Mouse (Mus musculus) embryo, embryonic 10 days (tissue): Measurements from ENCODE around the gene Ranbp17.
A peak's percentile ranks its signal among the peaks of the same experiment; 100 is the strongest.
"Not testable (repeated sequence)": the region's sequence is repeated elsewhere in the genome, so short reads cannot be mapped to it uniquely, and the experiment has no call there.

Experiments
- DNase-seq: peaks from one replicate; pipeline ENCODE4 v3.0.0-alpha.2; 2015; ENCODE audit warnings: low spot score

Gene Ranbp17

DNA sequence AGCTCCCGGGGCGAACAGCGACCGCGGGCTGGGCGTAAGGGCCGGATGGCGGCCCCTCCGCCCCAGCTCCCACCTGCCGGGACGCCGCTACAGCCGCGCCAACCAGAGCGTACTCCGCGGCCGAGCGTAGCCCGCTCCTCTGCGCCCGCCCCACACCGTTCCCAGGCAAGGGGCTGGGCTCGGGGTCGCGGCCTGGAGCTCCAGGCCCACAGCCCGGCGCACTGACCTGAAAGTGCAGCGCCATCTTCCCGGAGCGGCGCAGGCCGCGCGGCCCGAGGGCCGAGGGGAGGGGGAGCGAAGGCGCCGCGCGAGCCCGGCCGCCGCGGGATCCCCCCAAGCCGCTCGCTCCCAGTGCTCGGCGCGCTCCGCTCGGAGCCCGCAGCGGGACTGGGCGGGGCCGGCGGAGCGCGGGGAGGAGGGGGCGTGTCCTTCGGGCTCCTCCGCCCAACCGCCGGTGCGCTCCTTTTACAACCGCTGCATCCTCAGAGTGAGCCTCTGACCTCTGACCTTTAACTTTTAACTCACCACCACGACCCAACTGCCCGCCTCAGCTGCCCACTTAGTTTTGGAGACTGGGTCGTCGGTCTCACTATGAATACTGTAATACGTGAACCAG is at the start of gene Ranbp17:
Gene Ranbp17 (minus strand): TSS at position 371 of the 616 bp plus-strand sequence.
- DNase-seq = peak; percentile 83

DNA sequence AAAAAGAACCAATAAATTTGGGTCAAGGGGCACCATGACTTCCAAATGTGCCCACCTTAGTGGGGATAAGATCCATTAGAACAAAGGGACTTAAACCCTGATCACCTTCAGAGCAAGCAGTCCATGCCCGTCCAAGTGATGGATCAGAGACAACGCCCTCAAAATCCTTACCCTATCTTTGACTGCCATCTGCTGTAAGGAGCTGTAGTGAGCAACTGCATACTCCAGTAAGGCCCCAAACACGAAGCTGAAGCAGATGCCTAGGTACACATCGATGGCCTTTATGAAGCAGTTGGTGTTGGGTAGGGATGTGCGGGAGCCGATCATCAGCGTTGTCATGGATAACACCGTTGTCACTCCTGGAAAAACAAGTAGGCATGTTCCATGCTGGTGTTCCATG is 40.6 kb upstream of the Ranbp17 start:
- DNase-seq = peak; percentile 25

DNA sequence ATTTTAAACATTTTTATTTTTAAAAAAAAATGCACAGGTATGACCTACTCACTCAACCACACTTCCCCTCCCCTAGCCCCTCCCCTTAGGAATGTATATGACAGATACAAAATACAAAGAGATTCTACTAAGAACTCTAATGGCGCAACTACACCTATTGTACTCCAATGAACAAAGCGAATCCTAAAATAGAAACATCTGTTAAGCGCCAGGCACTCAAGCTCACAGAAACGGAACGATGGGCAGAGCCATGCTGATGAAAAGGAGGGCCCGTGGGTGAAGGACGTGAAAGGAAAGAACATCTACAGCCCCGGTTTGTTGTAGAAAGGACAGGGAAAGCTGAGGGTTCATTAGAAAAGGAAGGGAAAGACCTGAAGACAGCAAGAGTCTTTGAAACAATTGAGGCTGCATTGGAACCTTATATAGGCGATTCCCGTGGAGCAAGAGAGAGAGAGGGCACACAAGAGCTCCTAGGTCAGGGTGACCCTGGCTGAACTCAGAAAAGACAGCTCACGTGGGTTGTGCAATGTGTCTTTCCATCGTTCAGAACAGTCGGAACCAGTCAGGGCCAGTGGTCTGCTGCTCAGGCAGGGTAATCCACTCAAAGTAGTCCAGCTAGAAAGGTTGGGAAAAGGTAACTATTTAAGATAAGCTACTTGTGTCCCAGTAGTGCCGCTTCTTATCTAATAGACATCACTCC is 37.5 kb upstream of the Ranbp17 start:
- no peak for DNase-seq

DNA sequence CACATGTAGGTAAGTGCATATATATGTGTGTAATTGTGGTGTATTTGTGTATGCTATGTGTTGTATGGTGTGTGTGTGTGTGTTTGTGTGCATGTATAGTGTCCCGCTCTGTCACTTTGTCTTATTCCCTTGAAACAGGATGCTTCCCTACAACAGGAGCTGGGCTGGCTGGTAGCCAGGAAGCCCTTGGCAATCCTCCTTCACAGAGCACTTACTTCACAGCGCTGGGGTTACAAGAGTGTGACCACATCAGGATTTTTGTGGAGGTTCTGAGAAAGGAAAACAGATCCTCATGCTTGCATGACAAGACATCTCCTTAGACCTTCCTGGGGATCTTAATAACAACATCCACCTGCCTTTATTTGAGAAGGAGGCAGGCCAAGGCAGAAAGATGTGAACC is 33.8 kb upstream of the Ranbp17 start:
- DNase-seq = no peak

DNA sequence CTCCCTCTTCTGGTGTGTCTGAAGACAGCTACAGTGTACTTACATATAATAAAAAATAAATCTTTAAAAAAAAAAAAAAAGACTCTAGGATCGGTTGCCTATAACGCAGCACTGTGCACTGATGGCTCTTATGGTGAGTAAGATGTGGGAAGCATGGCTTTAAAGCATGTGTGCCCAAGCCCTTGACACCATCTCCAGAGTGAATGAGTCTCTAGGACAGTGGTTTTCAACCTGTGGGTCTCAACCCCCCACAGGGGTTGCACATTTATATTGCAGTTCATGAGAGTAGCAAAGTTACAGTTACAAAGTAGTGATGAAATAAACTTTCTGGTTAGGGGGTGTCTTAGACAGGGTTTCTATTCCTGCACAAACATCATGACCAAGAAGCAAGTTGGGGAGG is 31.4 kb upstream of the Ranbp17 start:
- DNase-seq = no peak

DNA sequence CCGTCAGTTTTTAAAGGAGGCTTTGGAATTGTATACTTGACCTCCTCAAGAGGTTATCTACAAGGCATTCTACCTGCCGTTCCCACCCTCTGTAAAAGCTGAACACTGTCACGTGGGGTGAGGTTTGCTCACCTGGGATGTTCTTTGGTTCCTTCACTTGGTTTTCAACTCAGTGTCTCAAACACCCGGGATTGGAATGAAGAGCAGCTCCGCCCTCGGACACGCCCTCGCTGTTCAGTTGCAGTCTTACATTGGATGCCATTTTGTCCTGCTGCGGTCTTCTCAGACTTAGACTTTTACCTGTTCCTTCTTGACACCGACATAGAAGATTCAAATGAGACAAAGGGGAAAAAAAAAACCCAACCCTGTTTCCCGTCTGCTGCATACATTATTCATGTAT is 30.6 kb upstream of the Ranbp17 start:
- DNase-seq = no peak

DNA sequence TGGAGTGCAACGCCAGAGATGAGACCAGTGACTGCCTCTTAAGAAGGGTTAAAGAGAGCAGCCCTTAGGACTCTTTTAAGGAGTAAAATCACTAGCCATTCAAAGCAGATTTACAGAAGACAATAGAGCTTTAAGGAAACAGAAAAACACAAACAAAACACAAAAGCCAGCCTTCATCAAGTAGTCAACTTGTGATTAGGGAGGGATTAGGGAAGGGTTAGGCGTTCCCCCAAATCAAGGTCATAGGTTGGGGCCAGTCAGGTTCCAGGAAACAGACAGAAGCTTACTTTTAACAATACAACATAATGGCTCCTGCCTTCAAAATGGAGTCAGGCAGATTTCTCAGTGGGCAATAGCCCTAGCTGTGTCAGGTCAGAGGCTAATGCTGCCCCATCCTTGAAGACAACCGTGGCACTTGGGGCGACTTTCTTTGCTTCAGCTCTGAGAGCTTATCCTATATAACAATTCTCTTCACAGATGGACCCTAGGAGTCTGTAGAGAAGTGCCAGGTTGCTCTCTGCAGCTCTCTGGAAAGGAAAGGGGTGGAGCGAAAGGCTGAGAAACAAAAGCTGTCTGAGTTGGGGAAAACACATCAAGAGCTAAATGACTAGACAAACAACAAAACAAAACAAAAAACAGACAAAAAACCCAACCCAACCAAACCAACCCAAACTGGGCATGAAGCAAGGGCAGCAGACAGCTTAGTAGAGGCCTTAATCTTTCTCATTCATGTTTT is 24.0 kb upstream of the Ranbp17 start:
- DNase-seq = no peak

DNA sequence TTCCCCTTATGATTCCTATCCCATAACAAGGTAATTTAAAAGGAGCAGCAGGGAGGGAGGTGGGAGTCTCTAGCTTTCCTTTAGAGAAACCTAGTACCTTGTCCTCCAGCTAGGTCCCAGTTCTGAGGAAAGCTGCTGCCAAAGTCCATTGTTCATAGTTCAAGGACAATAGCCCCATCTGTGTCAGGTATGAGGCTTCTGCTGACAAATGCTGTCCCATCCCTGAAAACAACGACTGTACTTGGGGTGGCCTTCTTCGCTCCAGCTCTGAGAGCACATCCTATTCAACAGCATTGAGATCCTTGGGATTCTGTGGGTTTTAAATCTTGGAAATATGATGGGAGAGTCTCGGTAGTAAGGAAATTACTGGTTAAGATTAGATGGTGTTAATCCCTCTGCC is 23.1 kb upstream of the Ranbp17 start:
- no peak for DNase-seq

DNA sequence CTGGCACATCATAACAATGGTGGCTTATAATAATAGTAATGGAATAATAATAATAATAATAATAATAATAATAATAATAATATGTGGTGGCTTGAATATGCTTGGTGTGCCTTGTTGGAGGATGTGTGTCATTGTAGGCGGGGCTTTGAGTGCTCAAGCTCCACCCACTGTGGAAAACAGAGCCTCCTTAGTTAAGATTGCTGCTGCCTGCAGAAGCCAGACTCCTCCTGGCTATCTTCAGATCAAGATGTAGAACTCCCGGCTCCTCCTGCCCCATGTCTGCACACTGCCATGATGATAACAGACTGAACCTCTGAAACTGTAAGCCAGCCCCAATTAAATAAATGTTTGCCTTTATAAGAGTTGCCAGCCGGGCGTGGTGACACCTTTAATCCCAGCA is 21.0 kb upstream of the Ranbp17 start:
- no peak for DNase-seq

DNA sequence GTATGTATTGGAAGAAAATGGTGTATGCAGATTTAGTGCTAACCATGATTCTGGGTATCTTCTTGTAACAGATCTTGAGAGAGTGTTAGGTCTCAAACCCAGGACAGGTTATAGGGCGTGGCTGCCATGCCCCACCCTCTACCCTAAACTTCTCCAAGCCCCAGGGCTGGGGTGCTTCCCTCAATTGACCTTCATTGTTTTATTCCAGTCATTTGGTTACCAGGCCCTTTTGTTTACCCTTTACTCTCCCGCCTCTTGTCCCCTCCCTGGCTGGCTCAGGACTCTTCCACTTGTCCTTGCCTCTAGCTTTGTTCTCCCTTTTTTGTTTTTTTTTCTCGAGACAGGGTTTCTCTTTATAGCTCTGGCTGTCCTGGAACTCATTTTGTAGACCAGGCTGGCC is 20.0 kb upstream of the Ranbp17 start:
- DNase-seq = no peak

DNA sequence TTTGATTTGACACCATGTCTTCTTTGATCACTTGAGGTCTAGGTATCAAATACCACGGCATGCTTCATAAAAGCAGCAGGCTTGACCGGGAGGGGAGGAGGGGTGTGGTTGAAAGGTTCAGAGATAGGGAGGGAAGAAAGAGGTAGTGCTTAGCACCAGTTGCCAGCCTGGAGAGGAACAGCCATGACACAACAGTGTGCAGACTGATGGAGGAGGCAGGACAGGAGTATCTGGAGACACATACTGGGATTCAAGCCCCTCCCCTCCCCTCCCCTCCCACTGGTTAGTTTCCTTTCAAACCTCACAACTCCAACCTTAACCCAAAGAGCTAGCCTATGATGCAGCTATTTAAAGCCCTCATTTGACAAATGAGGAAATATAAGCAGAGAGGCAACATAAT is 16.0 kb upstream of the Ranbp17 start:
- DNase-seq = no peak

DNA sequence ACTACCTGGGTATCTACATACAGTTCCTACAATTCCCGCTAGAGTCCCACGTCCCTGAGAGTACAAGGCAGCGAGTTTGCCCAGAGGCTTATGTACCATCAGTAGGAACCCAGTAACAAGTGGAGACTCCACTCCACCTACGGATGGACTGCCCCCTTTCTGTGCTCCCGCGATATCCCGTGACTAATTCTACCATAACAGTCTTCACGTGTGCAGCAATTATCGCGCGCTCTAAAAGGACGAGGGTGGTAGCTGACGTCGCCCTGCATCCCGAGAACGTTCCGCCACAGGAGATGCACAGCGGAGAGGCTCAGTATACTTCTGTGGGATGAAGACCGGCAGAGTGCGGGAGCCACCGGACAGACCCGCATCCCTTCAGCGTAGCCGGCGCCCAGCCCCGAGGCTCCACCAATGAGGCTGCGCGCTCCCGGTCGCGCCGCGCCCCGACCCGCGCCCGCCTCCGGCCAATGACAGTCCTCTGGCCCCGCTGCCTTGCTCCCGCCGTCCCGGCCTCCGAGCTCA is 631 bp downstream of the Ranbp17 start:
- DNase-seq = peak; percentile 88

DNA sequence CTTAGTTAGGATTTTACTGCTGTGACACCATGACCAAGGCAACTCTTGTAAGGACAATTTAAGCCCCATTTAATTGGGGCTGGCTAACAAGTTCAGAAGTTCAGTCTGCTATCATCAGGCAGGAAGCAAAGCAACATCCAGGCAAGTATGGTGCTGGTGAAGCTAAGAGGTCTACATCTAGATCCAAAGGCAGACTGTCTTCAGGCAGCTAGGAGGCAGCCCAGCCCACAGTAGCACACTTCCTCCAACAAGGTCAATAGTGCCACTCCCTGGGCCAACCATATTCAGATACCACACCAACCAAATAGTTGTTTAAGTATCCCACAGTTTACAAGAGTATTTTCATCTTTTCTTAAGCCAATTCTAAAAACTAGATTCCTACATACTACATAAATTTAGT is 4.1 kb downstream of the Ranbp17 start:
- no peak for DNase-seq

DNA sequence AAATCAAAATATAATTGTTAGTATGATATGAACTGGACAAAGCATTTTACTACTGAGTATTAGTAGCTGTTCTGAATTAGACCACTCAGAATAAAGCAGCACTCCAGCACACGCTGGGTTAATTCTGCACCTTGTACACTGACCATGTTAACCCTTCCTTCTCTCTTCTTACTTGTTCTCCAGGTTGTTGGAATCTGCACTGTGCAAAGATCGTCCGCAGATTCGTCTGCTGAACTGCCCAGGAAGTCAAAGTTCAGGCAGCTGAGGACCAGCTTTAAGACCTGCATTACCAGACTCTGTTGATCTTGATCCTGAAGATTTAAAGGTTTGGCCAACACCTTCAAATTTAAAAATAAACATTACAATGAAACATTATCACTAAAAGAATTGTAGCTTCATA is 27.8 kb downstream of the Ranbp17 start:
- no peak for DNase-seq

DNA sequence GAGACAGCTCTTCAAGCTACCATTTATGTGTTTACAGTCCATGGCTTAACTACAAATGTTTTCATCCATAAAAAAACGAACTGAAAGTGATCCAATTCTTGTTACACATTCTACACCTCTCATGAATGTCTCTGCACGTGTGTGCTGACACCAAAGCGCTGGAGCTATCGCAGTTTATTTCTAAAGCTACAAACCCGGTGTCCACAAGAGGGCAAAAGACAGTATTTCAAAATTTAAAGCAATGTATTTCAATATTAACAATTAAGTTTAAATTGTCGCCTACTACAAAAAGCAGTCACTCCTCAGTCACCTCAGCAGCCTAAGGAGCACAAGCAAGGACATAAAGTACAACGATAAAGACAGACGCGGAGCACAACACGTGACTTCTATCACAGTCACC is 33.1 kb downstream of the Ranbp17 start:
- DNase-seq = no peak

DNA sequence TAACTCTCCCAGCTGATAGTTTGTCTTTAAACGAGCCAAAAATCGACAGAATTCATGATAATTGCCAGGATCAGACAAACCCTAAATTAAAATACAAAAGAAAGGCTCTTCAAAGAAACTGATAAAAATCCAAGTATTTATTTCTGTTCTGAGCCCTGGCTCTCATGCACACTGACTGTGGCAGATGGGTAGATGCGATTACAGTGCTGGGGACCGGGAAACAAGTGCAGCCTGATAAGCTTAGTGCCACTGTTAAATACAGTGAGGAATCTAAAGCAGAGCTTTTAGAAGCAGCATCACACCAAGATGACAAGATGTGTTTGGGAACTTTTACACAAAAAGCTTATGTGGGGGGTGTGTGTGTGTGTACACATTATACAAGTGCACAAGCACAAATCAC is 34.3 kb downstream of the Ranbp17 start:
- DNase-seq = no peak

DNA sequence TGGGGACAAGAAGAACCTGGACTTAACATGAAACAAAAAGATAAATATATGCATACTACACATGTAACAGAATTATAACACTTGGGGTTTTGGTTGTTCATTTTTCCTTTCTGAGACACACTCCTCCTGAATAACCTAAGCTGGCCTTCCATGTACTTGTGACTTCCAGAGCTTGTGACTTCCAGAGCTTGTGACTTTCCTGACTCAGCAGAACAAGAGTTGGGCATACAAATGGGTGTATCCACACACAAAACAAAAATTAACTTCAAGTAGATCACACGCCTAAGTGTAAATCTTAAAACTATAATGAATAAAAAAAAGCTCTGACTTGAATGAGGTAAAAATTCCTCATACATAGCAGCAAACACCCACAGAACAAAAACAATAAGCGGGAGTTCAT is 36.9 kb downstream of the Ranbp17 start:
- no peak for DNase-seq

DNA sequence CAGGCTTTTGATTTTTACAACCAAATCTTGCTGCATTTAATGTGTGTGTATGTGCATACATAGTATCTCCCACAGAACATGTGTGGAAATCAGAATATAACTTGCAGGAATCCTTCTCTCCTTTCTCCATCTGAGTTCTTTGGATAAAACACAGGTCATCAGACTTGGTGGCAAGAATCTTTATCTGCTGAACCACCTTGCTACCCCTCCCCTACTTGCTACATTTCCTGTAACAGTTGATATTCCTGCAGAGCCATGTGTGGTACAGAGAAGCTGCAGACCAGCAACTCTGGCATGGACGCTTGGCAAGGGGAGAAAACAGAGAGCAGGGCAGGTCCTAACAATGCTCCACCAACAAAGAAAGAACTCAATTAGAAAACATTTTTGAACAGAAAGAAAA is 52.4 kb downstream of the Ranbp17 start:
- DNase-seq = no peak

DNA sequence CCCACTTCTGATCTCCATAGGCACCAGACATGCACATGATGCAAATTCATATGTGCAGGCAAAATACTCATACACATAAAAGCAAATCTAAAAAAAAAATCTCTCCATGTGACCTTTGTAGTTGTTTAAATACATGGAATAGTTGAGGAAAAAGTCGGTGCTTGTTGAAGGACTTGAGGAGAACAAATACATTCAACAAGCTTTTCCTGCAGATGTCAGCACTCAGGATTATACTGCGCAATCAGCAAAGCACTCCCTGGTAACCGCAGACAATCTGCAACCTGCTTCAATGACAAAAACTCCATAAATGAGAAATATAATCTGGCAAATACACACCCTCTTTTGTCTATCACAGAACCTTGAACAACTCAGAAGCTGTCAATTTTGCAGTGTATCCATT is 59.5 kb downstream of the Ranbp17 start:
- no peak for DNase-seq

DNA sequence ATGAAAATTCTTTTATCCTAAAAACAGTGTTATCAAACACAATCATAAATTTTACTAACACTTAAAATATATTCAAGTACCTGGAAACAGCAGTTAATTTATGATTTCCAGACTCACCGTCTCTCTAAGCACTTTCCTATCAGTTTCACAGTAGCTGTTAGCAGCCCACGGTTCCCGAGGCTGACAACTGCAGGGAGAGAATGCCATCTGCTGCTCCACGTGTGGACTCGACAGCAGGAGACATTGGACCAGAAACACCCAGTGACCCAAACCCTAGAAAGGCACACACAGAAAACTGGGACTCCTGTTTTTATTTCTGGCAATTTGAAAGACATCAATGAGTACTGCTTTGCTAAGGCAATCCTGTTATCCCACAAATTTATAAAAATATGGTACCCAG is 79.7 kb downstream of the Ranbp17 start:
- DNase-seq = peak; percentile 12

DNA sequence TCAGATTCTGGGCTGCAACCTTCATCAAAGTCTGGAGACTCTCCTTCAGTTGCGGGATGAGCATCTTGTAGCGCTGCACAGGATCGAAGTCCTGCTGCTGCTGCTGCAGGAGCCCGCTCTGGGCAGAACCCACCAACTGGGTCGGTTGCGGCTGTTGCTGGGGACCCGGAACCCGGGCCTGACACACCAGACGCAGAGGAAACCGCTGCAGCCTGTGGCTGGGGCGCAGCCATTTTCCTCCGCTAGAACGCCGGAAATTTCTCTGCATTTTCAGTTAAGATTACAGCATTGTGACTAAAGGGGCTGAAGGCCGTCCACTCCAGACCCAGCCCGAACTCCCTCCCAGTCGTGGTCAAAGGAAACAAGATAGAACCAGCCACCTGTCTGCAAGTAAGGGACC is 85.3 kb downstream of the Ranbp17 start:
- not testable (repeated sequence) for DNase-seq

DNA sequence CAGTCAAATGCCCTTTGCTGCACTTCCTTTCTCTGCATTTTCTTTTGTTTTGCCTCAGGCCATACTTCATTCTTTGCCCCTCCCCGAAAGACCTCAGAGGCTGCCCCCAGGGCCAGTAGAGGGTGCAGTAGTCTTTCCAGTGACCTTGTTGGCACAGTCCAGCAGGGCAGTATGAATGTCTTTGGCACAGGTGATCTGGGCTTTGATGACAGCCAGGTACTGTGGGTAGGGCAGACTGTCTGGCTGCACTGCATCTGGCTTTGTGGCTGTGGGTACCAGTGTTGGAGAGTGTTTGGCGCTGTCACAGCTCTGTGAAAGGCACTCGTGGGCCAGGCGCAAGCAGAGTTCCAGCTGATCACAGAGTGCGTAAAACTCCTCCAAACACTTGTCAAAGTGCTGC is 85.8 kb downstream of the Ranbp17 start:
- DNase-seq = not testable (repeated sequence)

DNA sequence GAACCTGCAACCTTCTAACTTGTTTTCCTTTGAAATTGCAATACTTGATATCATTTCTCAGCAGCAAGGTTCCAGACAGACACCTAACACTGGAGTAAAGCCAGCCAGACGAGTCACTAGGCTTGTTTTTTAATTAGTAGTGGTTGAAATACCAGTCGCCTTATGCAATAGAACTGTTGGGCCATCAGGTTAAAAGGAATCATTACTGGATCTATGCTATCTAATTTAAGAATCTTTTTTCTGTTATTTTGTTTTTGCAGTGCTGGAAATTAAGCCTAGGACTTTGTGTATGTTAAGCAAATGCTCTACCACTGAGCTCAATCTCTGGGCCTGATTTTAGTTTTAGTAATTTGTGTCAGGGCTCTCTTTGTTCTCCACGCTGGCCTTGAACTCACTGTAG is 91.3 kb downstream of the Ranbp17 start:
- no peak for DNase-seq
